Mouse (Mus musculus): ENCODE measurements around the gene Tmem242.

GRCm38 (mm10) chr17:5443751-5444150, 3.7 kb upstream of the Tmem242 start:
- TF ChIP-seq POLR2A (IDR thresholded peaks at IDR 0.05; ENCODE audit: extremely low read depth, insufficient read depth, low read length): no peak
- no peak for TF ChIP-seq CTCF (IDR thresholded peaks at IDR 0.05; ENCODE audit: extremely low read depth, insufficient read depth, low read length)

All from cortical plate, adult 2 months (tissue).